Mouse (Mus musculus) stomach, embryonic 15.5 days (tissue): ENCODE data around the gene Rgmb. TPM values are rescaled to one million over a fixed set of nuclear protein-coding genes. Genes with fewer than 3 reads are reported as not detected.

ENCODE experiments used
- ATAC-seq: fragments of 200-750 bp; cut with Nextera tagmentation; 2 replicates; pipeline ENCODE4 v1.8.0; 2017; ENCODE audit warnings: low read depth, moderate number of reproducible peaks, moderate TSS enrichment; ENCODE audit not compliant: insufficient read depth, low FRiP score
- H3K27ac ChIP-seq: fragments of 300-500 bp; sonication (generic); 2 replicates; pipeline ENCODE4 v1.5.1; 2015; ENCODE audit warnings: mild to moderate bottlenecking, inconsistent platforms
- H3K27me3 ChIP-seq: fragments of 300-500 bp; sonication (generic); replicated peaks from 2 replicates; pipeline ENCODE4 v1.6.1; 2015; ENCODE audit warnings: inconsistent platforms
- H3K36me3 ChIP-seq: fragments of 300-500 bp; sonication (generic); 2 replicates; pipeline ENCODE4 v1.6.1; 2015; ENCODE audit warnings: inconsistent platforms
- H3K4me1 ChIP-seq: fragments of 300-500 bp; sonication (generic); 2 replicates; pipeline ENCODE4 v1.6.1; 2015; ENCODE audit warnings: inconsistent platforms
- H3K4me2 ChIP-seq: fragments of 300-500 bp; sonication (generic); 2 replicates; pipeline ENCODE4 v1.6.1; 2015; ENCODE audit warnings: mild to moderate bottlenecking, inconsistent platforms
- H3K4me3 ChIP-seq: fragments of 300-500 bp; sonication (generic); replicated peaks from 2 replicates; pipeline ENCODE4 v1.5.1; 2015; ENCODE audit warnings: inconsistent platforms
- H3K9ac ChIP-seq: fragments of 300-500 bp; sonication (generic); 2 replicates; pipeline ENCODE4 v1.6.1; 2015; ENCODE audit warnings: inconsistent platforms
- H3K9me3 ChIP-seq: fragments of 300-500 bp; sonication (generic); 2 replicates; pipeline ENCODE4 v1.6.1; 2016; ENCODE audit warnings: inconsistent platforms
- WGBS: fragments of 180-500 bp; shearing (Covaris S2); methylation state at CpG from one replicate; pipeline ENCODE4 v1.1.7; 2015; 5-methylcytosine and 5-hydroxymethylcytosine counted together
- polyA plus RNA-seq: library from polyadenylated mRNA; unstranded; fragments of >200 nt; fragmentation: Nextera tagmentation; extraction: Ambion mirVana; gene quantifications from 2 replicates; pipeline ENCODE4 v1.2.1, GENCODE M21; 2015

The Rgmb gene
- 49.6 and 53.1 TPM in 2 replicates for polyA plus RNA-seq

DNA sequence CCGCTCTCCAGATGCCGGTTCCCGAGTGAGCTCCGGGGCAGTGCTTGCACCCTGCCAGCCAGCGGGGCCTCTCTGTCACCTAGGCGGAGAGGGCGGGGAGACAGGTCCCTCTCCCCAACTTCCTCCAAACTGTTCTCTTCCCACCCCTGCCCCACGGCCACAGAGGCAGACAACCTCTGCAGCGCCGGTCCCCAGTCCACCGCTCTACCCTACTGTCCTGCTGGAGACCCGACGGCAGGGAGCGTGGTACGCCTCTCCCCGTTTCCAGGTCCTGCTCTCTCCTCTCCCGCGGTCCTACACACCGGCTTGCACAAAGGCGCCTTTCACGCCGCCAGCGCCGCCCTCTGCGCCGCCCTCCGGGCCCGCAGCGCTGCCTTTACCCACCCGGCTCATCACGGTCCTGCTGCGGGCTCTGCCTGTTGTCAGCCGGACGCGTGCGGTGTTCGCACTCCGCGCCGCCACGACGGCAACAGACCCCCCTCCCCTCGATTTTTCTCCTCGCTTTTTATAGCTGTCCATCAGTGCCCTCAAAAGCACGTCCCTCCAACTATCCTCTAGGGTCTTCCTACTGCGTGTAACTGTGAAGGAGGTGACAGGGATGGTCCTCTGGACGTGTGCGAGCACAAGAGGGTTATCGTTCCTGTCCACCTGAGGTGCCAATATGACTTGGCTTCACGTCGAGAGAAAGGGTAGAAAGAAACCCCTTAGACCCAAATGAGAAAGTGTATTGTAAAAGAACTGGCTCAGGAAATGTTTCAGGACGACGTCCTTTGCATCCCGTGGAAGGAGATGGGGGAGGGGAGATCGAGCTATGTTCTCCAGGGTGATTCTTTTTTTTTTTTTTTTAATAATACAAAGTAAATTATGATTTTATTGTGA, at the start of gene Rgmb:
Rgmb (minus strand) TSS at position 274 of the 879 bp plus-strand sequence.
- no peaks in the 10 kb centered on the region for H3K36me3 ChIP-seq
- ATAC-seq: peak; percentile 25

DNA sequence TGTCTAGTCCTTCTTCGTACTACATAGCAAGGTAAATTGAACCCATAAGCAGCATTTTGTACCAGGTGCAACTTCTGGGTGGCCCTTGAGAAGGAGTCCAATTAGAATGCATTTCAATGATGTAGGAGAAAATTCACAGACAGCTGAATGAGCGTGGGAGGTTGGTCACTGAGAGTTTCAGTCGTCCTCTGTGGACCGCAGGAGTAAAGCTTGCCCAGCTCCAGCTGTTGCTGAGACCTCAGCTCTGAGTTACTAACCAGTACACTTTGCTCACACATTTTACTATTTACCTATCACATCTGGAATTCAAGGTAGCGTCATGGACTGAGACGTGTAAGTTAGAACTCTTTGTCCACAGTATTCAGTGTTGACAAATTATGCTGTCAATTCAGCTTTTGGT, 43.9 kb upstream of the Rgmb start:
- H3K4me3 ChIP-seq: no peak overlapping the region
- no peaks in the 10 kb centered on the region for H3K36me3 ChIP-seq
- no peak for ATAC-seq
- no peak overlapping the region for H3K4me2 ChIP-seq
- H3K27me3 ChIP-seq: no peaks in the 10 kb centered on the region
- WGBS: 71% methylated on average over 6 of the region's 6 CpGs
- no peaks in the 10 kb centered on the region for H3K4me1 ChIP-seq
- H3K27ac ChIP-seq: no peak overlapping the region
- no peak overlapping the region for H3K9ac ChIP-seq
- no peaks in the 10 kb centered on the region for H3K9me3 ChIP-seq

More for the DNA sequence above, at the start of gene Rgmb:
- no peaks in the 10 kb centered on the region for H3K9me3 ChIP-seq
- H3K4me1 ChIP-seq: no peaks in the 10 kb centered on the region; the same call in 1 of the 2 replicates
- H3K27me3 ChIP-seq: no peaks in the 10 kb centered on the region
- peak within 1 kb of the TSS; percentile 65 for H3K9ac ChIP-seq
- H3K4me3 ChIP-seq: peak within 1 kb of the TSS; percentile 66
- peak within 1 kb of the TSS; percentile 92 for H3K4me2 ChIP-seq
- peak within 1 kb of the TSS; percentile 96 for H3K27ac ChIP-seq
- under 1% methylated on average over 53 of the region's 55 CpGs for WGBS

DNA sequence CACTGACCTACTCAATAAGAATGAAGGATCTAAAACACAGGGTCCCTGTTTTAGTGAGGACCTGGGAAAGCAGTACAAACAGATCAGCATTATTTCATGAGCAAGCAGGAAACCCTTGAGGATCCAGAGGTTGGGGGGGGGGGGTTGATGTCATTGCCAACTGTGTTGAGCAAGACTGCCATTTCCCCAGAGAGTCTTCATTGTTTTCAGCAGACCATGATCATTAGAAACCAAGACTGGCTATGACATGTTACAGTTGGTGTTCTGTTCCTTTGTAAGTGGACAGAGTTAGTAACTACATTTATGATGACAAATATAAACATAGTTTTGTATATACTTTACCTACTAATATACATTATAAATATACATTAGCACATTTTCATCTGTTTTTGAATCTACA, 41.3 kb upstream of the Rgmb start:
- no peak overlapping the region for H3K9ac ChIP-seq
- H3K27me3 ChIP-seq: no peaks in the 10 kb centered on the region
- H3K4me3 ChIP-seq: no peak overlapping the region
- H3K36me3 ChIP-seq: no peaks in the 10 kb centered on the region
- ATAC-seq: no peak
- H3K4me1 ChIP-seq: no peaks in the 10 kb centered on the region
- no peak overlapping the region for H3K4me2 ChIP-seq
- no peaks in the 10 kb centered on the region for H3K9me3 ChIP-seq
- no peak overlapping the region for H3K27ac ChIP-seq

DNA sequence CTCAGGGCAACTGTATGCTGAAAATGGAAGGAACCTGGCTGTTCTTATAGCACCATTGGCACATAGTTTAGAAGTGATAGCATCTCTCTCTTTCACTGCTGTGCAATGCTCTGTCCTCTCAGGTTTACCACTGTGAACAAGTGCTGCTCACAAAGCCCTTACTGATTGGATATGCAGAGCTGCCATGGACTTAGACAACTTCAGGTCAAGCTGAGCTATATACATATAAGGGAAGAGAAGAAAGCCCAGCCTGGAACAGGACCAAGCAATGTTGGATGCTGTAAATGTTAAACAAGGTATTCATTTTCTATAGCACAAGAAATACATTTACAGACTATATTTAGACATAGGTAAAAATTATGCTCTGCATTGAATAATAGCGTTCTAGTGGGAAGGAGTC, 34.4 kb upstream of the Rgmb start:
- peak overlapping the region; percentile 4; the same call in 1 of the 2 replicates for H3K27ac ChIP-seq
- H3K36me3 ChIP-seq: no peaks in the 10 kb centered on the region
- H3K4me3 ChIP-seq: no peak overlapping the region
- H3K4me2 ChIP-seq: no peak overlapping the region
- ATAC-seq: peak; percentile 31; the same call in 1 of the 2 replicates
- H3K27me3 ChIP-seq: no peaks in the 10 kb centered on the region
- no peaks in the 10 kb centered on the region for H3K4me1 ChIP-seq
- WGBS: 71% methylated on average over 1 of the region's 1 CpGs
- H3K9me3 ChIP-seq: no peaks in the 10 kb centered on the region
- no peak overlapping the region for H3K9ac ChIP-seq

DNA sequence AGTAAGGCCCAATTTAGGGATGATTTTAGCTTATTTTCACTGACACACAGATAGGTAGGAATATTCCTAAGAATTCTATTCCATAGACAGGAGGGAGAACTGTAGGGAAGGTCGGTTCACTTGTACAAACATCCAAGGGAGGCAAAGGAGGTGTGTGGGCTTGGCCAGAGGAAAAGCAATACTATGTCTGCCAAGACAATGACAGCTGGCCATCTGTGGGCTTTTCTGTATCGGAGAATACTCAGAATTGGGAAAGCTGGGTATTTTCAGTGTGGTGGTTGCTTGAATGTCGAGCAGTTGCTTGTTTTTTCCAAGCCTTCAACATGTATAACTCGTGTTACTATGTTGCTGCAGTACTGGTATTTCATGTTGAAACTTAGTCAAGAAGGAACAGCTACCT, 31.5 kb upstream of the Rgmb start:
- H3K36me3 ChIP-seq: no peaks in the 10 kb centered on the region
- WGBS: 58% methylated on average over 4 of the region's 4 CpGs
- H3K27ac ChIP-seq: no peak overlapping the region
- no peaks in the 10 kb centered on the region for H3K9me3 ChIP-seq
- no peak overlapping the region for H3K4me2 ChIP-seq
- no peak overlapping the region for H3K4me3 ChIP-seq
- no peaks in the 10 kb centered on the region for H3K4me1 ChIP-seq
- H3K9ac ChIP-seq: no peak overlapping the region
- H3K27me3 ChIP-seq: no peaks in the 10 kb centered on the region
- no peak for ATAC-seq

DNA sequence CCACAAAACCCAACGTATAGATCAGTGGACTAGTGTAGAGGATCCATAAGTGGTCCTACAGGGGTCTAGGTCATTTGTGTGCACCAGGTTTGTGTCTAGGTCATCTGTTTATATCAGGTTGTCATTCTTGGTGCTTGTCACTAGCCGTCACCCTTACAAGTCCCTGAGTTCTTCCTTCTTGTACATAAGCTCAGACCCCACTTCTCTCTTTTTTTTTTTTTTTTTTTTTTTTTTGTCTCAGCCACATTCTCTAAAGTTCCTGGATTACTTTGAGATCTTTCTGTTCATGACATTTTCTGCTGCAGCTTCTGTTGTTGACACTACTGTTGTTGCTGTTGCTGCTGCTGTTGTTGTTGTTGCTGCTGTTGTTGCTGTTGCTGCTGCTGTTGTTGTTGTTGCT, 22.3 kb upstream of the Rgmb start:
- ATAC-seq: no peak
- no peak overlapping the region for H3K27ac ChIP-seq
- H3K36me3 ChIP-seq: no peaks in the 10 kb centered on the region
- no peaks in the 10 kb centered on the region for H3K4me1 ChIP-seq
- no peak overlapping the region for H3K4me2 ChIP-seq
- H3K9ac ChIP-seq: no peak overlapping the region
- no peak overlapping the region for H3K4me3 ChIP-seq
- no peaks in the 10 kb centered on the region for H3K9me3 ChIP-seq
- H3K27me3 ChIP-seq: no peaks in the 10 kb centered on the region
- WGBS: 69% methylated on average over 2 of the region's 2 CpGs

DNA sequence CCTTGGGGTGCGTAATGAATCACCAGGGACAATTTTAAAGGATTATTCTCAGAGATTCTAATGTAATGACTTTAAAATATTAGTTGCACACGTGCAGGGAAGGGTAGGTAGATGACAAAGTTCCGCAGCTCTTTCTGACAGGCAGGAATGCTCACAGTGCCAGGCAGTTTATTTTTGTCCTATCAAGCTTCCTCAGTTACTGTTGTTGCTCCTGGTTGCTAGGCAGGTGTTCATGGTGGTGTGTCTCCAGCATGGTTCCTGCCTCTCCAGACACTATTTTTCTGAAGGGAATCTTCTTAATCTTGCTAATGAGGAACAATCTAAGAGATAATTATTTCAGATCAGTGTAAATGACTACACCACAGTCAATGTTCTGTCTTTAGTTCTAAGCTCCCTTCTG, 19.7 kb upstream of the Rgmb start:
- no peak overlapping the region for H3K9ac ChIP-seq
- no peaks in the 10 kb centered on the region for H3K9me3 ChIP-seq
- no peak overlapping the region for H3K4me3 ChIP-seq
- no peaks in the 10 kb centered on the region for H3K36me3 ChIP-seq
- 49% methylated on average over 3 of the region's 3 CpGs for WGBS
- H3K27ac ChIP-seq: no peak overlapping the region
- no peak for ATAC-seq
- no peaks in the 10 kb centered on the region for H3K4me1 ChIP-seq
- no peaks in the 10 kb centered on the region for H3K27me3 ChIP-seq
- no peak overlapping the region for H3K4me2 ChIP-seq

DNA sequence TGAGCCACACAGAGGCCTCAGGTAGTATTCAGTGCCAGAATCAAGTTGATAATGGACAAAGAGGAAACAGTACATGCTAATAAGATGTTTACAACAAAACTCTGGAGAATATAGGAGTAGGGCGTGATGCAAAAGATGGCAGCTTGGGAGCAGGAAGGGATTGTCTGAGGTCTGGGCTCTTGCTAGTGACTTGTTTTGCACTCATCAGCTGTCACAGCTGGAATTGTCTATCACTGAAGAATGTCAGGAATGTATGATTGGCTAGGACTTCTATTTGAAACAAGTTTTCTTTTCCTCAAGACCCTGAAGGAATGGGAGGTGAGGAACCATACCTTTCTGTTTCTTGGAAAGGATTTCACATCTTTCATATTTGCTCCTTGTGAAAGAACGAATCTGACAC, 10.6 kb upstream of the Rgmb start:
- no peaks in the 10 kb centered on the region for H3K4me1 ChIP-seq
- no peaks in the 10 kb centered on the region for H3K9me3 ChIP-seq
- no peaks in the 10 kb centered on the region for H3K36me3 ChIP-seq
- ATAC-seq: no peak
- no peak overlapping the region for H3K4me2 ChIP-seq
- no peaks in the 10 kb centered on the region for H3K27me3 ChIP-seq
- WGBS: 75% methylated on average over 2 of the region's 2 CpGs
- H3K9ac ChIP-seq: no peak overlapping the region
- no peak overlapping the region for H3K27ac ChIP-seq
- H3K4me3 ChIP-seq: no peak overlapping the region

DNA sequence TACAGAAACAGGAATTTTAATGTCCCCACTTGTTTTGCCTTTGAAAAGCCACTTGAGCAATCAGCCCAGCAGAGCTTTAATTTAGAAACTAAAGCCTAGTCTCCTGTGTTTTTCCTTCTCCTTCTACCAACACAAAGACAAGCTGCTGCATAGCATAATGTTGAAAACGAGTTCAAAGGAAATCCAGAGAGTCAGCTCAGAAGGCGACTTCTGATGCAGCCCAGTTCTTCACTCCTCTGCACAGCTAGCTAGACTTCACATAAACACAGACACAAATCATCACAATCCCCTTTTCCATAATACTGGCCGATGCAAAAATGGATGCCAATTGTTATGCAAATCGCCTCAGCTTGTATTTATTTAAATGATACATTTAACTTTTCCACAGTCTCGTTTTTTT, 1.6 kb upstream of the Rgmb start:
- Histone ChIP-seq H3K27ac (no peak overlapping the region), H3K36me3 (no peaks in the 10 kb centered on the region), H3K9me3 (no peaks in the 10 kb centered on the region), H3K27me3 (no peaks in the 10 kb centered on the region), H3K4me3 (no peak overlapping the region), H3K9ac (no peak overlapping the region), H3K4me1 (no peaks in the 10 kb centered on the region; the same call in 1 of the 2 replicates), H3K4me2 (no peak overlapping the region)
- ATAC-seq: no peak
- WGBS: 35% methylated on average over 5 of the region's 5 CpGs

DNA sequence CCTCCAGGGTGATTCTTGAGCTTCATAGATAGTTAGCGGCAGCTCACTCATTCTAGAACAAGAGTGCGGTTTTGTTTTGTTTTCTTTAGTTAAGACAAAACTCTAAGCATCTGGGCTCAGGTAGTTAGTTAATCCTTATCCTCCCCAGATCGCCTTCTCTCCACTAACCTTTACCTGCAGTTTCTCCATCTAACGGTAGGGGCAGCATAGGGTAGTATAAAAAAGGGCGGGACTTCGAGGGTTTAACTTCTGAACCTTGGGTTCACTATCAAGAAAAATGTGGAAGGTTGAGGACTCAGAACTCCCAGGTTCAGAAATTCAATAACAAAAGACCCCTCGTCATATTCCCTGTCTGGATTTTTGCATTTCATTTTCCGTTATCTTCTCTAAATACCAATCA, 971 bp upstream of the Rgmb start:
- Histone ChIP-seq H3K36me3 (no peaks in the 10 kb centered on the region), H3K4me3 (0 out of 2 replicates have a peak overlapping the region, but pooled peaks have one; percentile 5), H3K4me2 (no peak overlapping the region), H3K9ac (no peak overlapping the region), H3K27me3 (no peaks in the 10 kb centered on the region), H3K27ac (0 out of 2 replicates have a peak overlapping the region, but pooled peaks have one; percentile 7), H3K4me1 (no peaks in the 10 kb centered on the region; the same call in 1 of the 2 replicates), H3K9me3 (no peaks in the 10 kb centered on the region)
- 18% methylated on average over 8 of the region's 8 CpGs for WGBS
- ATAC-seq: no peak

DNA sequence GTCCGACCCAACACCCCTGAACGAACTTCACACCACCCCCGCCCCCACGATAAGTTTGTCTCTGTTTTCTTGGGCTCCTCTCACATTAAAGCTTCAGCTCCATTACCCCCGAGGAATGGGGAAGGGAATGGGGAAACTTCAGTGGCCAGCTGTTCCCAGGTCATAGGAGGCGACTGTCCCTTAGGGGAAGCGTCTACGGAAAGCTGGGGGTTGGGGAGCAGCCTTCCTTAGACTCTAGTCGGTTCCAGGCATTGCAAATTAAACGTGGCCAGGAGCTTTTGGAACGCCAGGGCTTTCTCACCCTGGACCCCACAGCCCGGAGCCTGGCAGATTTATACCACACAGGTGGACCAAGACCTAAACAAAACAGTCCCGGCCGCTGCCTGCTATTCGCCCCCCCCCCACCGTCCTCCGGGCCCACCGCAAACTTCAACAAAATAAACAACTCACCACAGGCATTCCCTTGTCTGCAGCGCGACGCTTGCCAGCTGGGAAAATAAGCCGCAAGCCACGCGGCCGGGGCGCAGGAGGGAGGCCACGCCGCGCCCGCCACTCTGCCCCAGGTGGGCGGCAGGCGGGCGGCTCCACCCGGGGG, 571 bp downstream of the Rgmb start:
- WGBS: 0% methylated on average over 34 of the region's 34 CpGs
- H3K36me3 ChIP-seq: no peaks in the 10 kb centered on the region
- H3K4me2 ChIP-seq: peak overlapping the region; percentile 92
- H3K27me3 ChIP-seq: no peaks in the 10 kb centered on the region
- H3K4me1 ChIP-seq: no peaks in the 10 kb centered on the region; the same call in 1 of the 2 replicates
- H3K9ac ChIP-seq: peak overlapping the region; percentile 65
- no peaks in the 10 kb centered on the region for H3K9me3 ChIP-seq
- H3K27ac ChIP-seq: peak overlapping the region; percentile 96
- no peak for ATAC-seq
- H3K4me3 ChIP-seq: peak overlapping the region; percentile 66
